Mouse (Mus musculus) stomach, postnatal 0 days (tissue): ENCODE measurements around the gene Gabrb2.

Experiments used
- CTCF ChIP-seq: IDR thresholded peaks from 2 replicates; pipeline ENCODE4 v1.5.1; 2016; ENCODE audit warnings: antibody characterized with exemption, low read depth, mild to moderate bottlenecking, moderate library complexity
- EP300 ChIP-seq: optimal IDR thresholded peaks from 2 replicates; pipeline ENCODE3; 2016; ENCODE audit warnings: antibody characterized with exemption

- TF ChIP-seq CTCF, result no peak
- TF ChIP-seq EP300, result no peak
These were observed 123.3 kb downstream of the Gabrb2 start for GRCm38 (mm10) chr11:42542861-42543260.
